Mouse (Mus musculus) myocyte (in vitro differentiated cells): ENCODE measurements around the gene Thada. TPM values are rescaled to one million over a fixed set of nuclear protein-coding genes. Genes with fewer than 3 reads are reported as not detected.

ENCODE experiments used
- H3K27me3 ChIP-seq: one replicate; pipeline ENCODE4 v1.6.1; 2011; ENCODE audit not compliant: control insufficient read depth, insufficient read depth, insufficient read length
- H3K36me3 ChIP-seq: one replicate; pipeline ENCODE4 v1.6.1; 2011; ENCODE audit not compliant: control insufficient read depth, insufficient read depth
- H3K4me2 ChIP-seq: one replicate; pipeline ENCODE4 v1.6.1; 2011; ENCODE audit warnings: low read depth, control low read depth
- H3K4me3 ChIP-seq: one replicate; pipeline ENCODE4 v1.5.1; 2011; ENCODE audit warnings: mild to moderate bottlenecking, control low read depth, moderate library complexity
- H3K79me2 ChIP-seq: one replicate; pipeline ENCODE4 v1.6.1; 2011; ENCODE audit not compliant: control insufficient read depth, insufficient read depth
- H3ac ChIP-seq: one replicate; pipeline ENCODE4 v1.6.1; 2011; ENCODE audit not compliant: control insufficient read depth, insufficient read length
- CEBPB ChIP-seq: IDR thresholded peaks from 2 replicates; pipeline ENCODE4 v1.6.1; 2011; ENCODE audit warnings: mild to moderate bottlenecking, moderate library complexity; ENCODE audit not compliant: poor library complexity, insufficient read depth, severe bottlenecking
- E2F4 ChIP-seq: IDR thresholded peaks from one replicate; pipeline ENCODE4 v1.6.1; 2011; ENCODE audit warnings: mild to moderate bottlenecking, control low read depth, moderate library complexity; ENCODE audit not compliant: insufficient read depth
- MAX ChIP-seq: IDR thresholded peaks from one replicate; pipeline ENCODE4 v1.6.1; 2011; ENCODE audit warnings: low read depth, mild to moderate bottlenecking, control low read depth
- MYOD1 ChIP-seq, 3 experiments: IDR thresholded peaks; one replicate each; pipeline ENCODE4 v1.6.1; 2011; ENCODE audit warnings: control low read depth in 2 of 3, low read depth in 2 of 3, mild to moderate bottlenecking in 2 of 3, moderate library complexity in 1 of 3; ENCODE audit not compliant: insufficient read length in 2 of 3, control insufficient read depth in 1 of 3
- MYOG ChIP-seq, 3 experiments: IDR thresholded peaks; one replicate each; pipeline ENCODE4 v1.6.1; 2011; ENCODE audit warnings: control low read depth in 2 of 3, low read depth in 2 of 3, mild to moderate bottlenecking in 2 of 3; ENCODE audit not compliant: insufficient read length in 2 of 3, control insufficient read depth in 1 of 3, insufficient read depth in 1 of 3
- POLR2A ChIP-seq: IDR thresholded peaks from one replicate; pipeline ENCODE4 v1.6.1; 2011; ENCODE audit warnings: low read depth, mild to moderate bottlenecking, control low read depth, moderate library complexity; ENCODE audit not compliant: insufficient read length
- POLR2AphosphoS2 ChIP-seq: IDR thresholded peaks from one replicate; pipeline ENCODE4 v1.6.1; 2011; ENCODE audit warnings: low read depth, control low read depth; ENCODE audit not compliant: insufficient read length
- REST ChIP-seq: IDR thresholded peaks from one replicate; pipeline ENCODE4 v1.6.1; 2011; ENCODE audit warnings: mild to moderate bottlenecking, control low read depth, moderate library complexity; ENCODE audit not compliant: insufficient read depth, insufficient read length
- SRF ChIP-seq: IDR thresholded peaks from one replicate; pipeline ENCODE4 v1.6.1; 2011; ENCODE audit warnings: low read depth; ENCODE audit not compliant: control insufficient read depth, insufficient read length
- TCF12 ChIP-seq: IDR thresholded peaks from one replicate; pipeline ENCODE4 v1.6.1; 2011; ENCODE audit warnings: mild to moderate bottlenecking, control low read depth; ENCODE audit not compliant: poor library complexity, insufficient read depth, severe bottlenecking
- TCF3 ChIP-seq: IDR thresholded peaks from one replicate; pipeline ENCODE4 v1.6.1; 2011; ENCODE audit warnings: low read depth, control low read depth; ENCODE audit not compliant: insufficient read length
- USF1 ChIP-seq: IDR thresholded peaks from one replicate; pipeline ENCODE4 v1.6.1; 2011; ENCODE audit warnings: low read depth, mild to moderate bottlenecking, control low read depth, moderate library complexity
- polyA plus RNA-seq: library from polyadenylated mRNA; unstranded; fragments of >200 nt; fragmentation: generic; extraction: Trizol; gene quantifications from one replicate; pipeline ENCODE4 v1.2.1, GENCODE M21; 2012; ENCODE audit warnings: missing spikeins

The Thada gene
- polyA plus RNA-seq, 1 experiment = 5.5 TPM

- Histone ChIP-seq H3K4me3 (no peak overlapping the region), H3K27me3 (no peaks in the 10 kb centered on the region), H3K79me2 (no peaks in the 10 kb centered on the region), H3ac (no peak overlapping the region), H3K36me3 (no peaks in the 10 kb centered on the region), H3K4me2 (no peak overlapping the region)
- TF ChIP-seq MYOD1 (IDR thresholded peaks at IDR 0.05; ENCODE audit: control insufficient read depth in 1 of 3, insufficient read length in 2 of 3, low read depth in 2 of 3) (no peak), E2F4 (no peak), TCF12 (no peak), SRF (no peak), TCF3 (no peak), REST (no peak), USF1 (no peak)
These were observed 50.1 kb downstream of the Thada start for GRCm38 (mm10) chr17:84415936-84416335.

GRCm38 (mm10) chr17:84408731-84409130 lies 57.3 kb downstream of the Thada start:
- Histone ChIP-seq H3ac (no peak overlapping the region), H3K4me2 (no peak overlapping the region), H3K27me3 (no peaks in the 10 kb centered on the region), H3K4me3 (no peak overlapping the region), H3K79me2 (no peaks in the 10 kb centered on the region), H3K36me3 (no peaks in the 10 kb centered on the region)
- TF ChIP-seq TCF3 = no peak
- no peak for TF ChIP-seq REST
- TF ChIP-seq SRF = no peak
- TF ChIP-seq E2F4 = no peak
- no peak for TF ChIP-seq POLR2A
- no peak for TF ChIP-seq MYOD1 (IDR thresholded peaks at IDR 0.05; ENCODE audit: control insufficient read depth in 1 of 3, insufficient read length in 2 of 3, low read depth in 2 of 3)
- no peak for TF ChIP-seq MYOG (IDR thresholded peaks at IDR 0.05; ENCODE audit: control insufficient read depth in 1 of 3, insufficient read depth in 1 of 3, insufficient read length in 2 of 3, low read depth in 2 of 3)
- TF ChIP-seq TCF12 = no peak
- no peak for TF ChIP-seq USF1
- TF ChIP-seq MAX = no peak
- TF ChIP-seq CEBPB = no peak
- no peak for TF ChIP-seq POLR2AphosphoS2

- Histone ChIP-seq H3K4me2 (no peak overlapping the region), H3K27me3 (no peaks in the 10 kb centered on the region), H3ac (no peak overlapping the region), H3K79me2 (no peaks in the 10 kb centered on the region), H3K36me3 (peaks cover 1% of the 10 kb centered on the region), H3K4me3 (no peak overlapping the region)
- no peak for TF ChIP-seq POLR2AphosphoS2
- TF ChIP-seq MYOG (IDR thresholded peaks at IDR 0.05; ENCODE audit: control insufficient read depth in 1 of 3, insufficient read depth in 1 of 3, insufficient read length in 2 of 3, low read depth in 2 of 3) = no peak
- TF ChIP-seq TCF3 = no peak
- TF ChIP-seq TCF12 = no peak
- TF ChIP-seq E2F4 = no peak
- TF ChIP-seq MAX = no peak
- no peak for TF ChIP-seq POLR2A
- TF ChIP-seq MYOD1 (IDR thresholded peaks at IDR 0.05; ENCODE audit: control insufficient read depth in 1 of 3, insufficient read length in 2 of 3, low read depth in 2 of 3) = no peak
- TF ChIP-seq SRF = no peak
- no peak for TF ChIP-seq USF1
- TF ChIP-seq REST = no peak
- no peak for TF ChIP-seq CEBPB
These were observed 60.4 kb downstream of the Thada start for GRCm38 (mm10) chr17:84405616-84406015.

- TF ChIP-seq POLR2AphosphoS2 = no peak
- TF ChIP-seq SRF = no peak
- no peak for TF ChIP-seq TCF12
- TF ChIP-seq MYOG (IDR thresholded peaks at IDR 0.05; ENCODE audit: control insufficient read depth in 1 of 3, insufficient read depth in 1 of 3, insufficient read length in 2 of 3, low read depth in 2 of 3) = no peak
- no peak for TF ChIP-seq POLR2A
- TF ChIP-seq MAX = no peak
- no peak for TF ChIP-seq MYOD1 (IDR thresholded peaks at IDR 0.05; ENCODE audit: control insufficient read depth in 1 of 3, insufficient read length in 2 of 3, low read depth in 2 of 3)
- TF ChIP-seq TCF3 = no peak
- no peak for TF ChIP-seq CEBPB
- TF ChIP-seq E2F4 = no peak
- no peak for TF ChIP-seq REST
- no peak for TF ChIP-seq USF1
- Histone ChIP-seq H3ac (no peak overlapping the region), H3K27me3 (no peaks in the 10 kb centered on the region), H3K36me3 (peaks cover 13% of the 10 kb centered on the region), H3K79me2 (no peaks in the 10 kb centered on the region), H3K4me2 (no peak overlapping the region), H3K4me3 (no peak overlapping the region)
These were observed 64.2 kb downstream of the Thada start for GRCm38 (mm10) chr17:84401796-84402195.

GRCm38 (mm10) chr17:84399431-84399830 lies 66.6 kb downstream of the Thada start:
- Histone ChIP-seq H3K79me2 (no peaks in the 10 kb centered on the region), H3ac (no peak overlapping the region), H3K27me3 (no peaks in the 10 kb centered on the region), H3K4me3 (no peak overlapping the region), H3K36me3 (peaks cover 29% of the 10 kb centered on the region), H3K4me2 (no peak overlapping the region)
- no peak for TF ChIP-seq MYOD1 (IDR thresholded peaks at IDR 0.05; ENCODE audit: control insufficient read depth in 1 of 3, insufficient read length in 2 of 3, low read depth in 2 of 3)
- TF ChIP-seq USF1 = no peak
- no peak for TF ChIP-seq TCF12
- no peak for TF ChIP-seq E2F4
- TF ChIP-seq CEBPB = no peak
- no peak for TF ChIP-seq SRF
- TF ChIP-seq REST = no peak
- no peak for TF ChIP-seq MAX
- no peak for TF ChIP-seq POLR2AphosphoS2
- TF ChIP-seq TCF3 = no peak
- no peak for TF ChIP-seq POLR2A
- TF ChIP-seq MYOG (IDR thresholded peaks at IDR 0.05; ENCODE audit: control insufficient read depth in 1 of 3, insufficient read depth in 1 of 3, insufficient read length in 2 of 3, low read depth in 2 of 3) = no peak
